Mouse (Mus musculus) ES-Bruce4 (cell line): ENCODE results near the gene Ctnna3.

Source experiments
- CTCF ChIP-seq: IDR thresholded peaks from one replicate; pipeline ENCODE4 v1.8.1; 2011; ENCODE audit warnings: low read depth, low read length
- POLR2A ChIP-seq: IDR thresholded peaks from one replicate; pipeline ENCODE4 v1.8.1; 2011; ENCODE audit warnings: low read length; ENCODE audit not compliant: insufficient read depth

DNA sequence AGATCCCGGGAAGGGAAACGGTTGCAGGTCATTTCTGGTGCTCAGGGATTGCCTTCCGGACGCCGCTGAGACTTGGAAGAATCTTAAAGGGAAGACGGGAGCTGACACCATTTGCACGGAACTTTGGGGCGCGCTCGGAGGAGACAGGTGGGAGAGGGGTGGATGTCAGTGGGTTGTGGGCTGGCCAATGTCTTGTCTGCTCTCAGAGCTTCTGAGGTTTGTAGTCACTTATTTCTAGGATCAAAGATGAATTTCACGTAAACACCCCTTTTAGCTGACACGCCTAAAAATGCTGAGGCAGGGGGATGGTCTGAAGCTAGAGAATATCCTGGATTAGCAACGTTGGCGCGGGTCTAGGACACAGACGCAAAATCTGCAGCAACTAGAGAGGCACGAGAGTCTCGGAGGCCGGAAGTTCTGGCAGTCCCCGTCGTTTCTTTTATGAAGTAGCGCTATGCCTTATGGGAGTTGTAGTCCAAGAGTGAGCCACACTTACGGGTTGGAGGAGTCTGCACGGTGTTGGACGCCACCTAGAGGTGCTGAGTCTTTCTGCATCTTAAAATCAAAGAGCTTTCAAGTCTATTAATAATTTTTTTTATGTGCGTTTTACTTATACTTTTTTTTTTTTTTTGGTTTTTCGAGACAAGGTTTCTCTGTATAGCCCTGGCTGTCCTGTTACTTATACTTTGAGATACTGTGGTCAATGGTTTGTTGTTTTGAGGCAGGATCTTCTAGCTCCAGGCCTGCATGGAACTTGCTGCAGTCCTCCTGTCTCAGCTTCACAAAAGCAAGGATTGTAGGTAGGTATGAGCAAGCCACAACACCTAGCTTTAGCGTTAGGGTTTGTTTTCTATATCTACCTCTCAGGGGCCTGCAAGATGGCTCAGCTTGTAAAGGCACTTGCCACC lies 47.3 kb upstream of the Ctnna3 start, which contains the start of gene Dnajc12:
- TF ChIP-seq CTCF: peak; percentile 78
- TF ChIP-seq POLR2A: no peak
